Mouse (Mus musculus) lung, embryonic 15.5 days (tissue): ENCODE data around the gene C530008M17Rik. TPM values are rescaled to one million over a fixed set of nuclear protein-coding genes. Genes with fewer than 3 reads are reported as not detected.
A peak's percentile ranks its signal among the peaks of the same experiment; 100 is the strongest.
"Not testable (repeated sequence)": the region's sequence is repeated elsewhere in the genome, so short reads cannot be mapped to it uniquely, and the experiment has no call there.

Experiments used
- ATAC-seq: fragments of 200-750 bp; cut with Nextera tagmentation; 2 replicates; pipeline ENCODE4 v1.8.0; 2017; ENCODE audit warnings: moderate number of reproducible peaks, borderline replicate concordance; ENCODE audit not compliant: low FRiP score, low TSS enrichment; ENCODE audit errors: extremely low read depth
- H3K27ac ChIP-seq: fragments of 300-500 bp; sonication (generic); 2 replicates; pipeline ENCODE4 v1.5.1; 2015; ENCODE audit warnings: moderate library complexity, mild to moderate bottlenecking, inconsistent platforms
- H3K27me3 ChIP-seq: fragments of 300-500 bp; sonication (generic); 2 replicates; pipeline ENCODE4 v1.6.1; 2015; ENCODE audit warnings: inconsistent platforms
- H3K36me3 ChIP-seq: fragments of 300-500 bp; sonication (generic); 2 replicates; pipeline ENCODE4 v1.6.1; 2015; ENCODE audit warnings: inconsistent platforms
- H3K4me1 ChIP-seq: fragments of 300-500 bp; sonication (generic); 2 replicates; pipeline ENCODE4 v1.6.1; 2015; ENCODE audit warnings: inconsistent platforms
- H3K4me2 ChIP-seq: fragments of 300-500 bp; sonication (generic); 2 replicates; pipeline ENCODE4 v1.6.1; 2015; ENCODE audit warnings: inconsistent platforms, mild to moderate bottlenecking, moderate library complexity
- H3K4me3 ChIP-seq: fragments of 300-500 bp; sonication (generic); 2 replicates; pipeline ENCODE4 v1.5.1; 2015; ENCODE audit warnings: mild to moderate bottlenecking, inconsistent platforms
- H3K9ac ChIP-seq: fragments of 300-500 bp; sonication (generic); 2 replicates; pipeline ENCODE4 v1.6.1; 2015; ENCODE audit warnings: inconsistent platforms
- H3K9me3 ChIP-seq: fragments of 300-500 bp; sonication (generic); 2 replicates; pipeline ENCODE4 v1.6.1; 2016; ENCODE audit warnings: inconsistent platforms
- WGBS: fragments of 180-500 bp; shearing (Covaris S2); methylation state at CpG from one replicate; pipeline ENCODE4 v1.1.7; 2015; 5-methylcytosine and 5-hydroxymethylcytosine counted together
- polyA plus RNA-seq: library from polyadenylated mRNA; unstranded; fragments of >200 nt; fragmentation: Nextera tagmentation; extraction: Ambion mirVana; gene quantifications from 2 replicates; pipeline ENCODE4 v1.2.1, GENCODE M21; 2015

C530008M17Rik gene
- polyA plus RNA-seq, 1 experiment from 2014 or later: 12.2 TPM

- H3K9ac ChIP-seq: no peak overlapping the region
- peaks cover 10% of the 10 kb centered on the region; the same call in 1 of the 2 replicates for H3K36me3 ChIP-seq
- no peak overlapping the region for H3K4me3 ChIP-seq
- no peaks in the 10 kb centered on the region for H3K27me3 ChIP-seq
- WGBS: 60% methylated on average over 4 of the region's 4 CpGs
- no peaks in the 10 kb centered on the region for H3K9me3 ChIP-seq
- H3K27ac ChIP-seq: no peak overlapping the region
- peaks cover 7% of the 10 kb centered on the region; the same call in 1 of the 2 replicates for H3K4me1 ChIP-seq
- no peak overlapping the region for H3K4me2 ChIP-seq
- ATAC-seq: no peak
These were observed 245.8 kb downstream of the C530008M17Rik start for GRCm38 (mm10) chr5:76902131-76902530.

GRCm38 (mm10) chr5:76904713-76905404, 248.5 kb downstream of the C530008M17Rik start:
- H3K9ac ChIP-seq: peak overlapping the region; percentile 72
- peak overlapping the region; percentile 72 for H3K27ac ChIP-seq
- H3K9me3 ChIP-seq: no peaks in the 10 kb centered on the region
- H3K4me3 ChIP-seq: peak overlapping the region; percentile 62
- peak overlapping the region; percentile 76 for H3K4me2 ChIP-seq
- H3K4me1 ChIP-seq: peaks cover 7% of the 10 kb centered on the region; the same call in 1 of the 2 replicates
- ATAC-seq: no peak
- 2% methylated on average over 19 of the region's 19 CpGs for WGBS
- H3K36me3 ChIP-seq: 0 out of 2 replicates have a peak, but pooled peaks cover 11% of the 10 kb centered on the region
- no peaks in the 10 kb centered on the region for H3K27me3 ChIP-seq

GRCm38 (mm10) chr5:76905405-76906154, 249.3 kb downstream of the C530008M17Rik start, which contains the start of gene Aasdh:
Gene Aasdh, minus strand, starts transcription at chr5:76905514.
- ATAC-seq: peak; percentile 98
- peaks cover 7% of the 10 kb centered on the region; the same call in 1 of the 2 replicates for H3K4me1 ChIP-seq
- H3K9ac ChIP-seq: peak within 1 kb of the TSS; percentile 72
- H3K4me3 ChIP-seq: peak within 1 kb of the TSS; percentile 62
- H3K36me3 ChIP-seq: 0 out of 2 replicates have a peak, but pooled peaks cover 10% of the 10 kb centered on the region
- H3K27ac ChIP-seq: peak within 1 kb of the TSS; percentile 81
- no peaks in the 10 kb centered on the region for H3K27me3 ChIP-seq
- WGBS: under 1% methylated on average over 47 of the region's 47 CpGs
- H3K4me2 ChIP-seq: peak within 1 kb of the TSS; percentile 76
- H3K9me3 ChIP-seq: no peaks in the 10 kb centered on the region

DNA sequence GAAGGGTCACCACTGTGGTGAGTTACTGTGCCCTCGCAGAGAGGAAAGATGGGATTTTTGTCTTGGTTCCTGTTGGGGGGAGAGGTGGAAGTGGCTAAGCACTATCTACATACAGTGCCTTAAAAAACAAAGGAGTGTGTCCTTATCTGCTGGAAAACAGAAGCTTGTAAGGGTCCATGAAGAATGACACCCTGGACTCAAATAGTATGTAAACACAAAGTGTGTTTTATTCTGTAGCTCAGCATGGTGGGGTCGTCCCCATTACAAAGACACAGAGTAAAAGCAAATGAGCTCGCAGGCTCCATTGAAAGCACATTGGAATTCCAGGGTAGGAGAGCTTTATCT, 249.8 kb downstream of the C530008M17Rik start:
- Histone ChIP-seq H3K9me3 (no peaks in the 10 kb centered on the region), H3K4me3 (peak overlapping the region; percentile 62), H3K27me3 (no peaks in the 10 kb centered on the region), H3K9ac (peak overlapping the region; percentile 56), H3K4me1 (peaks cover 7% of the 10 kb centered on the region; the same call in 1 of the 2 replicates), H3K36me3 (0 out of 2 replicates have a peak, but pooled peaks cover 8% of the 10 kb centered on the region), H3K27ac (no peak overlapping the region), H3K4me2 (peak overlapping the region; percentile 76)
- 25% methylated on average over 3 of the region's 3 CpGs for WGBS
- no peak for ATAC-seq

- no peak overlapping the region for H3K4me3 ChIP-seq
- no peak overlapping the region for H3K9ac ChIP-seq
- H3K27ac ChIP-seq: no peak overlapping the region
- no peak overlapping the region for H3K4me2 ChIP-seq
- 81% methylated on average over 3 of the region's 3 CpGs for WGBS
- peaks cover 7% of the 10 kb centered on the region; the same call in 1 of the 2 replicates for H3K4me1 ChIP-seq
- H3K36me3 ChIP-seq: peaks cover 19% of the 10 kb centered on the region
- H3K9me3 ChIP-seq: no peaks in the 10 kb centered on the region
- ATAC-seq: no peak
- H3K27me3 ChIP-seq: no peaks in the 10 kb centered on the region
These were observed 254.5 kb downstream of the C530008M17Rik start for GRCm38 (mm10) chr5:76910807-76911206.

GRCm38 (mm10) chr5:76912522-76912921, 256.2 kb downstream of the C530008M17Rik start:
- 87% methylated on average over 5 of the region's 5 CpGs for WGBS
- H3K27me3 ChIP-seq, H3K9ac ChIP-seq, H3K27ac ChIP-seq, ATAC-seq, H3K4me1 ChIP-seq, H3K4me3 ChIP-seq, H3K4me2 ChIP-seq, H3K9me3 ChIP-seq: not testable (repeated sequence)
- peaks cover 24% of the 10 kb centered on the region for H3K36me3 ChIP-seq

DNA sequence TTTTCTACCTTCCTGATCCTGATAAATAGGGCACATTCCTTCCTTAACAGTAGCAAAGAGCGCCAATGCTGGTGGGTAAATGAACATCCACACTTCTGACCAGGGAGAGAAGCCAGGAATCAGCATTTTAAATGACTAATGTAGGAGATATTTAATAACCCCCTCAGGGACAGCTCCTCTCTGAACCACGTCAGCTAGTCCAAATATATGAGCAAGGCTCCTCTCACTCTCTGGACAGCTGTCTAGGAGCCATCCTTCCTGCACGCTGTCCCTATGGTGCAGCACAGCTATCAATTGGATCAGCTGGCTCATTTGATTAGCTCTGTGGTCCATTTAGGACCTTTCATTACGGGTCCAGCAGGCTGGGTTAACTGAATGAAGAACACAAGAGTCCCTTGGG, 266.5 kb downstream of the C530008M17Rik start:
- H3K36me3 ChIP-seq: peaks cover 68% of the 10 kb centered on the region
- H3K9ac ChIP-seq: no peak overlapping the region
- no peak overlapping the region for H3K4me3 ChIP-seq
- 0 out of 2 replicates have a peak, but pooled peaks cover 3% of the 10 kb centered on the region for H3K4me1 ChIP-seq
- WGBS: 95% methylated on average over 4 of the region's 4 CpGs
- ATAC-seq: no peak
- no peak overlapping the region for H3K4me2 ChIP-seq
- no peak overlapping the region for H3K27ac ChIP-seq
- no peaks in the 10 kb centered on the region for H3K9me3 ChIP-seq
- no peaks in the 10 kb centered on the region for H3K27me3 ChIP-seq

Other genes starting within 250 kb of the C530008M17Rik start
- gene Gm7271, start 172.5 kb upstream of the C530008M17Rik start, polyA plus RNA-seq: not detected in 2 replicates
- gene Exoc1, start 127.2 kb upstream of the C530008M17Rik start, polyA plus RNA-seq: 28.5 and 29.3 TPM in 2 replicates
- 8.5 and 9.1 TPM in 2 replicates for gene Cep135, start 67.8 kb upstream of the C530008M17Rik start, polyA plus RNA-seq
- gene Aasdh, start 249.0 kb downstream of the C530008M17Rik start, polyA plus RNA-seq: 20.0 and 22.9 TPM in 2 replicates